Mouse (Mus musculus) ES-Bruce4 (cell line): ENCODE results near the gene Arhgap33.

Experiments used
- CTCF ChIP-seq: IDR thresholded peaks from one replicate; pipeline ENCODE4 v1.8.1; 2011; ENCODE audit warnings: low read depth, low read length
- EP300 ChIP-seq: IDR thresholded peaks from 2 replicates; pipeline ENCODE4 v1.6.1; 2011; ENCODE audit warnings: low read depth, low read length; ENCODE audit not compliant: insufficient read depth
- POLR2A ChIP-seq: IDR thresholded peaks from one replicate; pipeline ENCODE4 v1.8.1; 2011; ENCODE audit warnings: low read length; ENCODE audit not compliant: insufficient read depth

GRCm38 (mm10) chr7:30558656-30559442 lies 24.0 kb upstream of the Arhgap33 start:
- TF ChIP-seq EP300 (no peak), CTCF (no peak), POLR2A (no peak)
